Comparison of ENCODE assay signal across 18 mouse cellular contexts in the genomic region with DNA sequence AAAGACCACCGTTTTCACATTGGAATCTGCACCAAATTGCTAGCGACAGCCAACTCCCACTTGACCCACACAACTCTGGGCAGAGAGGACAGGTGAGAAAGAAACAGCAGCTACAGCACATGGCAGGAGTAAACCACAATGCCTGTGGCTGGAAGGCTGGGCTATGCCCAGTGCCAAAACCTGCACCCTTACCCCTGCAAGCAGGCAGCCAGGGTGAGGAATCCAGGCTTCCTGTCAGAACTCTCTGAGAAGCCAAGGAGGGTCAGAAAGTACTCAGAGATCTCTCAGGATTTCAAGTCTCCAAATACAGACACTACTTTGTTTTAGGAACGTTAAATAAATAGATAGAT.
A peak's percentile ranks its signal among the peaks of the same experiment; 100 is the strongest.
DNase-seq lines count a peak whose midpoint lies in the region; ATAC-seq and TF ChIP-seq lines count a peak whose summit lies in the region.
"Had no signal": no experiment of that assay in that cellular context is flagged by ENCODE, and none has a peak within 500 bp of the region (broad histone marks: within the 10 kb centered on the region; RNA-seq: fewer than 3 reads in every experiment).

No protein-coding gene starts in this region.

- H3K9ac ChIP-seq in hindbrain, embryonic 11.5 days (ENCODE audit: low read depth, low read length) = no peak overlapping the region
- no peak overlapping the region for H3K9ac ChIP-seq in hindbrain, embryonic 14.5 days
- H3K9ac ChIP-seq in embryonic facial prominence, embryonic 13.5 days = no peak overlapping the region
- H3K9ac ChIP-seq: forebrain, embryonic 15.5 days; limb, embryonic 12.5 days; liver, embryonic 13.5 days had no signal

- WGBS in hindbrain, embryonic 11.5 days = 90% methylated on average over 3 of the region's 3 CpGs
- WGBS in hindbrain, embryonic 14.5 days = 93% methylated on average over 3 of the region's 3 CpGs
- 59% methylated on average over 3 of the region's 3 CpGs for WGBS in lung, adult 2 months
- 79% methylated on average over 3 of the region's 3 CpGs for WGBS in embryonic facial prominence, embryonic 13.5 days

- no peak for ATAC-seq in hindbrain, embryonic 11.5 days (ENCODE audit: low FRiP score)
- no peak for ATAC-seq in hindbrain, embryonic 14.5 days (ENCODE audit: low FRiP score)
- no peak for ATAC-seq in embryonic facial prominence, embryonic 13.5 days (ENCODE audit: insufficient number of reproducible peaks, insufficient read depth, low FRiP score, low TSS enrichment, low read depth)
- ATAC-seq: forebrain, embryonic 15.5 days; hindbrain, postnatal 0 days had no signal

- TF ChIP-seq POLR2A in lung, adult 2 months (IDR thresholded peaks at IDR 0.05; ENCODE audit: borderline replicate concordance, extremely low read depth, low read depth, low read length) = no peak

- no peak overlapping the region for H3K4me3 ChIP-seq in hindbrain, embryonic 11.5 days (ENCODE audit: low read depth, low read length)
- no peak overlapping the region for H3K4me3 ChIP-seq in hindbrain, embryonic 14.5 days (replicated peaks; ENCODE audit: low read length)
- H3K4me3 ChIP-seq in lung, adult 2 months (replicated peaks; ENCODE audit: extremely low read depth, low read depth, low read length) = no peak overlapping the region
- no peak overlapping the region for H3K4me3 ChIP-seq in embryonic facial prominence, embryonic 13.5 days
- H3K4me3 ChIP-seq: erythroblast, embryonic 14.5 days; forebrain, embryonic 15.5 days; limb, embryonic 12.5 days; liver, embryonic 13.5 days had no signal

- H3K9me3 ChIP-seq in hindbrain, embryonic 11.5 days (ENCODE audit: control insufficient read depth, low read length) = no peaks in the 10 kb centered on the region
- no peaks in the 10 kb centered on the region for H3K9me3 ChIP-seq in hindbrain, embryonic 14.5 days (ENCODE audit: control insufficient read depth, low read length)
- no peaks in the 10 kb centered on the region for H3K9me3 ChIP-seq in embryonic facial prominence, embryonic 13.5 days
- H3K9me3 ChIP-seq: forebrain, embryonic 15.5 days; limb, embryonic 12.5 days; liver, embryonic 13.5 days had no signal

- no peak for TF ChIP-seq CTCF in lung, adult 2 months (IDR thresholded peaks at IDR 0.05; ENCODE audit: insufficient read depth, low read length)

- DNase-seq in hindbrain, embryonic 11.5 days (ENCODE audit: low spot score) = no peak
- DNase-seq in hindbrain, embryonic 14.5 days (ENCODE audit: low spot score) = no peak
- DNase-seq in lung, adult 2 months = peak; percentile 42
- DNase-seq in lung, postnatal 14 days = no peak
- no peak for DNase-seq in adrenal gland, adult 2 months
- DNase-seq in thymus, postnatal 14 days = no peak
- DNase-seq: adrenal gland, postnatal 14 days; cerebellum, adult 8-10 months; kidney, adult 11 months; liver, embryonic 13.5 days; thymus, postnatal 4 days had no signal

- H3K4me1 ChIP-seq in hindbrain, embryonic 11.5 days (replicated peaks; ENCODE audit: control insufficient read depth, insufficient read depth, low read length) = no peaks in the 10 kb centered on the region
- no peaks in the 10 kb centered on the region for H3K4me1 ChIP-seq in hindbrain, embryonic 14.5 days (replicated peaks; ENCODE audit: control insufficient read depth, insufficient read depth, low read length)
- H3K4me1 ChIP-seq in lung, adult 2 months (ENCODE audit: control insufficient read depth, insufficient read depth, low read length) = peaks cover 5% of the 10 kb centered on the region; the same call in 1 of the 2 replicates
- peaks cover 14% of the 10 kb centered on the region for H3K4me1 ChIP-seq in embryonic facial prominence, embryonic 13.5 days
- H3K4me1 ChIP-seq: forebrain, embryonic 15.5 days; liver, embryonic 13.5 days had no signal

- no peaks in the 10 kb centered on the region for H3K27me3 ChIP-seq in hindbrain, embryonic 11.5 days (ENCODE audit: control insufficient read depth, insufficient read depth, low read length)
- no peaks in the 10 kb centered on the region for H3K27me3 ChIP-seq in hindbrain, embryonic 14.5 days (ENCODE audit: control insufficient read depth, insufficient read depth, low read length)
- H3K27me3 ChIP-seq in embryonic facial prominence, embryonic 13.5 days = no peaks in the 10 kb centered on the region
- H3K27me3 ChIP-seq: forebrain, embryonic 15.5 days; limb, embryonic 12.5 days; liver, embryonic 13.5 days had no signal

- H3K27ac ChIP-seq in hindbrain, embryonic 11.5 days (ENCODE audit: low read depth, low read length) = peak overlapping the region; percentile 30; the same call in 1 of the 2 replicates
- no peak overlapping the region for H3K27ac ChIP-seq in hindbrain, embryonic 14.5 days
- 0 out of 2 replicates have a peak overlapping the region, but pooled peaks have one; percentile 5 for H3K27ac ChIP-seq in embryonic facial prominence, embryonic 13.5 days
- H3K27ac ChIP-seq: forebrain, embryonic 15.5 days; hindbrain, postnatal 0 days; limb, embryonic 12.5 days; liver, embryonic 13.5 days; macrophage had no signal

- no peak overlapping the region for H3K4me2 ChIP-seq in hindbrain, embryonic 11.5 days (replicated peaks; ENCODE audit: low read depth, low read length)
- H3K4me2 ChIP-seq in hindbrain, embryonic 14.5 days (replicated peaks) = no peak overlapping the region
- H3K4me2 ChIP-seq in embryonic facial prominence, embryonic 13.5 days = no peak overlapping the region
- H3K4me2 ChIP-seq: forebrain, embryonic 15.5 days; limb, embryonic 12.5 days; liver, embryonic 13.5 days; midbrain, embryonic 11.5 days had no signal

- H3K36me3 ChIP-seq in hindbrain, embryonic 11.5 days (ENCODE audit: control insufficient read depth, insufficient read depth, low read length) = peaks cover 4% of the 10 kb centered on the region; the same call in 1 of the 2 replicates
- H3K36me3 ChIP-seq in hindbrain, embryonic 14.5 days (replicated peaks; ENCODE audit: control insufficient read depth, insufficient read depth) = peaks cover 43% of the 10 kb centered on the region
- 0 out of 2 replicates have a peak, but pooled peaks cover 4% of the 10 kb centered on the region for H3K36me3 ChIP-seq in embryonic facial prominence, embryonic 13.5 days
- H3K36me3 ChIP-seq: liver, embryonic 13.5 days had no signal
